Mouse (Mus musculus): ENCODE measurements around the gene Plcb2. TPM values are rescaled to one million over a fixed set of nuclear protein-coding genes. Genes with fewer than 3 reads are reported as not detected.
A peak's percentile ranks its signal among the peaks of the same experiment; 100 is the strongest.

The Plcb2 gene
- polyA plus RNA-seq, 1 experiment from 2014 or later: 2.0 TPM

DNA sequence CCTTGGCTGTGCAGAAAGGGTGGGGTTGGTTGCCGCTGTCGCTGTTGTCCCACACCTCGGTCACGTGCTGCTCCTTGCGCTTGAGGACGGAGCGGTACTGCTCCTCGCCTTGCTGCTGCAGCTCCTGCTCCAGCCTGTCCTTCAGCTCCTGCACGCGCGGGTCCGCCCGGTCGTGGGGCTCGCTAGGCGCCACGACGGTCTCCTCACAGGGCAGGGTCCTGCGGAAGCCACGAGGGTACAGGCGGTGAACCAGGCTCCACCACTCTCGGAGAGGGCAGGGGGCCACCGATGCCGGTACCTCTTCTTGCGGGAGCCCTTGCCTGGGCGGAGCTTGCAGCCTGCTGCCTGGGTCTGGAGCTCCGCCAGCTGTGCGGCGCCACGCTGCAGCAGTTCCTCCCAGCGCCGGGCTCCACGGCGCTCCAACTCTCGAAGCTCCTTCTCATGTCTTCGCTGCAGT, 17.2 kb downstream of the Plcb2 start:
- H3K36me3 ChIP-seq (ENCODE audit: control insufficient read depth, insufficient read depth, low read length): no peaks in the 10 kb centered on the region
- peak overlapping the region; percentile 54 for H3K9ac ChIP-seq (ENCODE audit: low read length)
- no peak for ATAC-seq (ENCODE audit: insufficient number of reproducible peaks, insufficient read depth, low FRiP score, low read depth)
- peak overlapping the region; percentile 28 to 37 for H3K4me3 ChIP-seq (ENCODE audit: control insufficient read depth in 1 of 2, insufficient read depth in 1 of 2, low read depth in 1 of 2, low read length in 2 of 2)
- peaks cover 25% of the 10 kb centered on the region for H3K27me3 ChIP-seq (ENCODE audit: control insufficient read depth, insufficient read depth, low read length)
- no peaks in the 10 kb centered on the region for H3K9me3 ChIP-seq (ENCODE audit: control insufficient read depth, low read length)
- 3% methylated on average over 36 of the region's 36 CpGs for WGBS
- H3K27ac ChIP-seq (replicated peaks in 1 of 2; ENCODE audit: control insufficient read depth in 1 of 2, insufficient read depth in 1 of 2, low read depth in 2 of 2, low read length in 2 of 2): no peak overlapping the region
- H3K4me2 ChIP-seq (ENCODE audit: low read length): peak overlapping the region; percentile 72
- H3K4me1 ChIP-seq (ENCODE audit: control insufficient read depth in 2 of 2, insufficient read depth in 2 of 2, low read length in 2 of 2): peaks cover 37 to 48% of the 10 kb centered on the region in 2 experiments

GRCm38 (mm10) chr2:118709655-118710221, 18.5 kb downstream of the Plcb2 start:
- H3K27ac ChIP-seq (replicated peaks in 1 of 2; ENCODE audit: control insufficient read depth in 1 of 2, insufficient read depth in 1 of 2, low read depth in 2 of 2, low read length in 2 of 2): no peak overlapping the region
- no peak overlapping the region for H3K9ac ChIP-seq (ENCODE audit: low read length)
- no peak overlapping the region for H3K4me3 ChIP-seq (ENCODE audit: control insufficient read depth in 1 of 2, insufficient read depth in 1 of 2, low read depth in 1 of 2, low read length in 2 of 2)
- H3K4me1 ChIP-seq (ENCODE audit: control insufficient read depth in 2 of 2, insufficient read depth in 2 of 2, low read length in 2 of 2): peaks cover 29 to 39% of the 10 kb centered on the region in 2 experiments
- no peak for ATAC-seq (ENCODE audit: insufficient number of reproducible peaks, insufficient read depth, low FRiP score, low read depth)
- no peaks in the 10 kb centered on the region for H3K36me3 ChIP-seq (ENCODE audit: control insufficient read depth, insufficient read depth, low read length)
- H3K4me2 ChIP-seq (ENCODE audit: low read length): no peak overlapping the region
- no peaks in the 10 kb centered on the region for H3K9me3 ChIP-seq (ENCODE audit: control insufficient read depth, low read length)
- WGBS: 58% methylated on average over 4 of the region's 4 CpGs
- H3K27me3 ChIP-seq (ENCODE audit: control insufficient read depth, insufficient read depth, low read length): peaks cover 38% of the 10 kb centered on the region

DNA sequence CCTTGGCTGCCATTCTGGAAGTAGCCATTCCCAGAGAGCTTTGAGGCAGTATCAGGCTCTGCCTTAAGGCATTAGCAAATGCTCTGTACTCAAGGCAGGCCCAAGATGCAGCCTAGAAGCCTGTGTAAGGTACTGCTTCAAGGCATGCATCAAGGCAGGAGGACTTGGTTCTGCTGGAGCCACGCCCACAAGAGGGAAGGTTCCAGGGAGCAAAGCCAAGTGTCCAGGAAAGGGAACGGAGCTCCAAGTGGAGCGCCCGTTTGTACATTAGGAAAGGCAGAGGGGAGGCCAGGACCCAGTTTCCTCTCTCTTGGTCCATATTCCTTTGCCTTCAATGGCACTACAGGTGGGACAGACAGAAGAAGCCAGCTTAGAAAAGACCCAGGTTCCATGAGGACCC, 19.8 kb downstream of the Plcb2 start:
- no peak overlapping the region for H3K27ac ChIP-seq (replicated peaks in 1 of 2; ENCODE audit: control insufficient read depth in 1 of 2, insufficient read depth in 1 of 2, low read depth in 2 of 2, low read length in 2 of 2)
- no peak overlapping the region for H3K9ac ChIP-seq (ENCODE audit: low read length)
- H3K9me3 ChIP-seq (ENCODE audit: control insufficient read depth, low read length): no peaks in the 10 kb centered on the region
- WGBS: 73% methylated on average over 4 of the region's 4 CpGs
- H3K36me3 ChIP-seq (ENCODE audit: control insufficient read depth, insufficient read depth, low read length): no peaks in the 10 kb centered on the region
- no peak for ATAC-seq (ENCODE audit: insufficient number of reproducible peaks, insufficient read depth, low FRiP score, low read depth)
- H3K4me2 ChIP-seq (ENCODE audit: low read length): no peak overlapping the region
- H3K4me3 ChIP-seq (ENCODE audit: control insufficient read depth in 1 of 2, insufficient read depth in 1 of 2, low read depth in 1 of 2, low read length in 2 of 2): no peak overlapping the region
- H3K27me3 ChIP-seq (ENCODE audit: control insufficient read depth, insufficient read depth, low read length): peaks cover 49% of the 10 kb centered on the region
- peaks cover 36 to 48% of the 10 kb centered on the region in 2 experiments for H3K4me1 ChIP-seq (ENCODE audit: control insufficient read depth in 2 of 2, insufficient read depth in 2 of 2, low read length in 2 of 2)

GRCm38 (mm10) chr2:118706436-118706835, 21.8 kb downstream of the Plcb2 start:
- Histone ChIP-seq H3K27me3 (ENCODE audit: control insufficient read depth, insufficient read depth, low read length) (peaks cover 57% of the 10 kb centered on the region), H3K9ac (ENCODE audit: low read length) (peak overlapping the region; percentile 14; the same call in 1 of the 2 replicates), H3K4me3 (ENCODE audit: control insufficient read depth in 1 of 2, insufficient read depth in 1 of 2, low read depth in 1 of 2, low read length in 2 of 2) (no peak overlapping the region), H3K36me3 (ENCODE audit: control insufficient read depth, insufficient read depth, low read length) (no peaks in the 10 kb centered on the region), H3K4me2 (ENCODE audit: low read length) (no peak overlapping the region), H3K27ac (replicated peaks in 1 of 2; ENCODE audit: control insufficient read depth in 1 of 2, insufficient read depth in 1 of 2, low read depth in 2 of 2, low read length in 2 of 2) (peak overlapping the region; percentile 35 to 51; a peak in 3 of 4 replicates), H3K9me3 (ENCODE audit: control insufficient read depth, low read length) (no peaks in the 10 kb centered on the region), H3K4me1 (ENCODE audit: control insufficient read depth in 2 of 2, insufficient read depth in 2 of 2, low read length in 2 of 2) (peaks cover 45 to 54% of the 10 kb centered on the region in 2 experiments)
- 6% methylated on average over 6 of the region's 6 CpGs for WGBS
- peak; percentile 40; the same call in 1 of the 2 replicates for ATAC-seq (ENCODE audit: insufficient number of reproducible peaks, insufficient read depth, low FRiP score, low read depth)

DNA sequence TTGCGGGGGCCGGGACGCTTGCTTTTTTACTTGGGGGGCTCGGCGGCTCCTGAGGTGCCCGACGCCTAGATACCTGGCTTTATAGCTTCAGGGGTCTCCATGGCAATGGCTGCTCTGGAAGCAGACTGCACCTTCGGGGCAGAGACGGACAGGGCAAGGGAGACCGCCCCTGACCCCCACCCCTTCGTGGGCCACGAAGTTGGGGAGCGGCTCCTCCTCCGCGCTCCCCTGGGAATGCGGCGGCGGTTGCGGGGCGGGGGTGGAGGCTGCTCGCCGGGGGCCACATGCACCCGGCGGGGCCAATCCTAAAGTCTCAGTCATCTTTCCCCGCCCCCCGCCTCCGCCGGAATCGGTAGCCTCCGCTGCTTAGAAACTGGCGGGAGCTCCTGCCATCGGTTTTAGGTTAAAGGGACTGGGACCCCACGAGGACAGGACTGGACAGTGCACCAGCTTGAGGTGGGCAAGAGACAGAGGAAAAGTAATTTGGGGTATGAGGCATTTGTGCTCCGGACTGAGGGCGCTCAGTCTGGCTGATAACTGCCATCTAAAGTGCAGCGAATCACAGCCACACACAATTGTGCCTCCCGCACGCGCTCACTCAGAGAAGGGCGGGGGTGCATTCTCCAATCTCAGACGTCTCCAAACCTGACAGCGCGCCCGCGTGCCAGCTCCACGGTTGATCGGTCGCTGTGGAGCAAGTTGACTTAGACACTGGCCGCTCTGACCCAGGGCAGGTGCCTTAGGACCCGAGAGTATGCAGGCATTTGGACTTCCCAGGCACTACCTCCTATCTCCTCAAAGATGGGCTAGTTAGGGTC, 24.1 kb downstream of the Plcb2 start, which contains the start of gene Ankrd63:
TSS of gene Ankrd63 (minus strand) at position 51 of the 818 bp plus-strand sequence.
- peaks cover 39 to 47% of the 10 kb centered on the region in 2 experiments for H3K4me1 ChIP-seq (ENCODE audit: control insufficient read depth in 2 of 2, insufficient read depth in 2 of 2, low read length in 2 of 2)
- peak within 1 kb of the TSS; percentile 73 for H3K9ac ChIP-seq (ENCODE audit: low read length)
- H3K4me2 ChIP-seq (ENCODE audit: low read length): peak within 1 kb of the TSS; percentile 74
- H3K9me3 ChIP-seq (ENCODE audit: control insufficient read depth, low read length): no peaks in the 10 kb centered on the region
- H3K27me3 ChIP-seq (ENCODE audit: control insufficient read depth, insufficient read depth, low read length): peaks cover 65% of the 10 kb centered on the region
- H3K4me3 ChIP-seq (ENCODE audit: control insufficient read depth in 1 of 2, insufficient read depth in 1 of 2, low read depth in 1 of 2, low read length in 2 of 2): peak within 1 kb of the TSS; percentile 46 to 47
- no peak for ATAC-seq (ENCODE audit: insufficient number of reproducible peaks, insufficient read depth, low FRiP score, low read depth)
- H3K27ac ChIP-seq (replicated peaks in 1 of 2; ENCODE audit: control insufficient read depth in 1 of 2, insufficient read depth in 1 of 2, low read depth in 2 of 2, low read length in 2 of 2): 0 out of 4 replicates have a peak within 1 kb of the TSS, but pooled peaks of 1 of the 2 experiments have one; percentile 12
- H3K36me3 ChIP-seq (ENCODE audit: control insufficient read depth, insufficient read depth, low read length): no peaks in the 10 kb centered on the region
- WGBS: 2% methylated on average over 50 of the region's 50 CpGs

DNA sequence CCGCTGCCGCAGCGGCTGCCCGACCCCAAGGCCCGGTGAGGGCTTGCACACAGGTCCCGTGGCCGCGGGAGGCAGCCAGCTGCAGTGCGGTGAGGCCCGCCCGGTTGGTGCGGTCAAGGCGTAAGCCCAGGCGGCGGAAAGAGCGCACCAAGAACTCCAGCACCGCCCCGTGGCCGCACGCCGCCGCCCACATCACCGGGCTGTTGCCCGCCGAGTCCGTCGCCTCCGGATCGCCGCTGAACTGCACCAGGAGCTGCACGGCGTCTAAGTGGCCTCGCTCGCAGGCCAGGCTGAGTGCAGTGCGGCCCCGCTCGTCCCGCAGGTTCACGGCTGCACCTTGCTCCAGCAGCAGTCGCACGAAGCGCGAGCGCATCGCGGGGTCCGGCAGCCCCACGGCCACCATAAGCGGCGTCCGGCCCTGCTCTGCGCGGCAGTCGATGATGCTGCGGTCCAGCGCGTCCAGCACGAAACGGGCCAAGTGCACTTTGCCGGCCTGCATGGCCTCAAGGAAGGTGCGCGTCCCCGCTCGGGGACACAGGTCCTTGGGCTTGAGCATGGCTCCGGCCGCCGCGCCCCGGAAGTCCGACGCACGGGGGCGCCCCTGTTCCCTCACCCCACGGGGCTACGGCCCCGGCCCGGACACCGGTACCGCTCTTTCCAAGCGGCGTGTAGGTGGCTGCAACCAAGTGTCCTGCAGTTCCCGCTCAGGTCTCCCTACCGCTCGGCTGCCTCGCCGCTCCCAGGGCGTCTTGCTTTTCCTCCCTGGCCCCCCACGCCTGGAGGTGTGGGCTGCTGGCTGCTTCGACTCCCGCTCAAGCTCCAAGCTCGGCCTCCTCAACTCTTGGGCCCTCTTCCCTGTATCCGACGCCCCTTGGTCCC, 25.1 kb downstream of the Plcb2 start:
- H3K9ac ChIP-seq (ENCODE audit: low read length): peak overlapping the region; percentile 73
- no peaks in the 10 kb centered on the region for H3K36me3 ChIP-seq (ENCODE audit: control insufficient read depth, insufficient read depth, low read length)
- H3K27ac ChIP-seq (replicated peaks in 1 of 2; ENCODE audit: control insufficient read depth in 1 of 2, insufficient read depth in 1 of 2, low read depth in 2 of 2, low read length in 2 of 2): 0 out of 4 replicates have a peak overlapping the region, but pooled peaks of 1 of the 2 experiments have one; percentile 12
- H3K27me3 ChIP-seq (ENCODE audit: control insufficient read depth, insufficient read depth, low read length): peaks cover 65% of the 10 kb centered on the region
- H3K4me2 ChIP-seq (ENCODE audit: low read length): peak overlapping the region; percentile 74
- no peaks in the 10 kb centered on the region for H3K9me3 ChIP-seq (ENCODE audit: control insufficient read depth, low read length)
- H3K4me1 ChIP-seq (ENCODE audit: control insufficient read depth in 2 of 2, insufficient read depth in 2 of 2, low read length in 2 of 2): peaks cover 39 to 48% of the 10 kb centered on the region in 2 experiments
- peak; percentile 19; the same call in 1 of the 2 replicates for ATAC-seq (ENCODE audit: insufficient number of reproducible peaks, insufficient read depth, low FRiP score, low read depth)
- under 1% methylated on average over 83 of the region's 93 CpGs for WGBS
- H3K4me3 ChIP-seq (ENCODE audit: control insufficient read depth in 1 of 2, insufficient read depth in 1 of 2, low read depth in 1 of 2, low read length in 2 of 2): peak overlapping the region; percentile 46 to 47
